Mouse (Mus musculus): Measurements from ENCODE around the gene Ccdc191.

- TF ChIP-seq POLR2A (IDR thresholded peaks at IDR 0.05; ENCODE audit: insufficient read depth, low read depth, low read length) (no peak), EP300 (IDR thresholded peaks at IDR 0.05; ENCODE audit: insufficient read depth, low read depth, low read length) (no peak), CTCF (IDR thresholded peaks at IDR 0.05) (no peak)
These were observed 105.0 kb downstream of the Ccdc191 start for GRCm38 (mm10) chr16:43994623-43995022.
